Mouse (Mus musculus) heart, postnatal 4 days (tissue): ENCODE measurements around the gene Vsnl1. TPM values are rescaled to one million over a fixed set of nuclear protein-coding genes. Genes with fewer than 3 reads are reported as not detected.

ENCODE experiments used
- DNase-seq: peaks from one replicate; pipeline ENCODE4 v3.0.0; 2021
- total RNA-seq, 2 experiments: library from RNA; stranded (reverse); gene quantifications; 2 replicates each; pipeline ENCODE4 v1.2.3; 2021

The Vsnl1 gene
- total RNA-seq, 2 experiments from 2014 or later, result 3.6 to 5.0 TPM

GRCm38 (mm10) chr12:11379396-11379795 lies 57.0 kb downstream of the Vsnl1 start:
- DNase-seq, result no peak

DNA sequence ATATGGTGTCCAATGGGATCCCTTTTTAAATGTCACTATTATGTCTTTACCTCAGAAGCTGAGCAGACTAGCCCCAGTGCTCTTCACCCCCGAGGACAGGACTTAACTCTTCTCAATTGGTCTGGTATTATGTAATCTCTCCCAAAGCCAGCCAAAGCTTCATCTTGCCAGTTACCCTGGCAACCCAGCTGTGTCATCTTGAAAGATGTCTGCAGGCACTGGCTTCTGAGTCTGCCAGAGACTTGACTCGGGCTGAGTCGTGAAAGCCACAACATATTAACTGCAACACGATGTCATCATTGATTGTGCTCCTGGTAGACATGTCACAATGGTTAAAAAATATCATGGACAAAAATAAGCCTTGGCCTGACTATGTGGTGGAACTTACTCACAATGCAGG lies 66.4 kb downstream of the Vsnl1 start:
- no peak for DNase-seq

- DNase-seq, result no peak
Observed at GRCm38 (mm10) chr12:11367099-11367765, 69.2 kb downstream of the Vsnl1 start.

GRCm38 (mm10) chr12:11364870-11365269 lies 71.5 kb downstream of the Vsnl1 start:
- no peak for DNase-seq

- DNase-seq, result no peak
Observed at GRCm38 (mm10) chr12:11362435-11362834, 74.0 kb downstream of the Vsnl1 start.

- peak; percentile 85 for DNase-seq
Observed at GRCm38 (mm10) chr12:11350895-11351294, 85.5 kb downstream of the Vsnl1 start.

DNA sequence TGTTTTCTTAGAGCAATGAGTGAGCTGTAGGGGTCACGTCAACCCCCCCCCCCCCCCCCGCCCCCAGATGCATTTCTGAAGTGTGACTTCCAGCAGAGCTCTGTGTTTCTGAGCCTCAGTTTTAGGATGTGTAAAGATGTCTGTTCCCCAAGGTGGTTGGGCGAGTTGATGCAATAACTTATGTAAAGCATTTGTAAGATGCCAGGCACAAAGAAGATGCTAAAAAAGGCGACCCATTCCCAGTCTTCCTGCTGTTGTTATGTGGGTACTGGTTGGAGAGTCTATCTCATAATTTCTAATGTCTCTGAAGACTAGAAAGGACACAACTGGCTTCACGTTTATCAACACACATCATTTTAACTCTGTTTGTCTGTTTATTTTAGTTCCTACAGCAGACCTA lies 86.5 kb downstream of the Vsnl1 start:
- no peak for DNase-seq

- no peak for DNase-seq
Observed at GRCm38 (mm10) chr12:11348423-11348822, 88.0 kb downstream of the Vsnl1 start.

DNA sequence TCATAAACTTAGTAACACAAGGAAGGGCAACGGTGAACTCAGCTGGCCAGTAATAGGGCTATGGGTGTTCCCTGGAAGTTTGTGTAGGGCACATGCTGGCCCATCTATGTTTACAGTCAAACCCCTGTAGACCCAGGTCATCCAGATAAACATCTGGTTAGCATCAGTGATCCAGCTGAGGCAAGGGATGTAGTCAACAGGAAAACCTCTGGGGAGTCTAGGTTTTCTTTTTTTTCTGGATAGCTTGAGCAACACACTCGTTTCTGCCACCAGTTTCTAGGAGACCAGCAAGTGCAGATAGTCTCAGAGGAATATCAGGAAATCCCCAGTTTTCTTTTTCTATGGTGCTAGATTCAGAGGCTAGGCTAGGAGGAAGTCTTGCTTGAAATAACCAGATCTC lies 90.5 kb downstream of the Vsnl1 start:
- no peak for DNase-seq

- no peak for DNase-seq
Observed at GRCm38 (mm10) chr12:11342020-11342600, 94.3 kb downstream of the Vsnl1 start.

DNA sequence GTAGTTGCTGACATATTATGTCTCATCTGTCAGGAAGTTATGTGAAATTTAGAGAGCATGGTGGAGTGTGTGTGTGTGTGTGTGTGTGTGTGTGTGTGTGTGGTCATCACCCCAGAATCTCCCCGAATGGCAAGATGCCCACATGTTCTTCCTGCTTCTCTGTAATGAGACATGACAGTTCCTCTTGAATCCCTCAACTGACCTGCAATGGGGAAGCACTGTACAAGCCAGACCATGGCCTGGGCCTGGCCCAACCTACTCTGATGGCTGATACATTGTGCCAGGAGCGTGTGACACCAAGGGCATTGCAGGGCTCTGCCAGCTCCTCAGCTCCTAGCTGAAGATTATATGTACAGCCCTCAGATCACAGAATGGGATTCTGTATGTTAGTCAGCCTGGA lies 98.2 kb downstream of the Vsnl1 start:
- DNase-seq, result no peak

DNA sequence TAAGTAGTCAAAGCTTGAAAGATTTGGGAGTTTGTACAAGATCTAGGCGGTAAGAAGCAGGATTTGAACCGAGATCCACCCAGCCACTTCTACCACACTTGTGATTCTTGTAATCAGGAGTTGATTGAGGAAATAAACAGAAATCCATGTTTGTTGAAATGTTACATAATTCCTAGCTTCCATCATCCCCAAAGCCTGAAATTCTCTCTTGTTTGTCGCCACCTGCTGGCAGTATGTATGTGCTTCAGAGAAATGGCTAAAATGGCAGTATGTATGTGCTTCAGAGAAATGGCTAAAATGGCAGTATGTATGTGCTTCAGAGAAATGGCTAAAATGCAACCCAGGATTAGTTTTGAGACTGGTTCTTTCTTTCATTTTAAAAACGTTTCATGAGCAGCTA lies 99.6 kb downstream of the Vsnl1 start:
- peak; percentile 63 for DNase-seq

DNA sequence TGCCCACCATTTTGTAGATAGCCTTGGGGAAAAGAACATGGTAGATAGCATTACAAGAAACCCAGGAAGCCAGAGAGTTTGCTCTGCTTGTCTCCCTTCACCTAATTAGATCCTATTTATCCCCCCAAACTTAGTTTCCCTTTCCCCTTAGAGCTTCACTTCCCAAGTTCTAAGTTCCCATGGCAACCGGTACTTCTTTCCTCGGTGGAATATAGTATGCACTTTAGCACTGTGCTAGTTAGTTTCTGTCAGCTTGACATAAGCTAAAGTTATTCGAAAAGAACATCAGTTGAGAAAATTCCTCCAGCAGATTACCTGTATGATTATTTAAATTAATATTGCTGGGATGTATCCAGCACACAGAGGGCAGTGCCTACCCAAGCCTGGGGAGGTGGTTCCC lies 109.9 kb downstream of the Vsnl1 start:
- no peak for DNase-seq

- DNase-seq, result no peak
Observed at GRCm38 (mm10) chr12:11324480-11324879, 111.9 kb downstream of the Vsnl1 start.

DNA sequence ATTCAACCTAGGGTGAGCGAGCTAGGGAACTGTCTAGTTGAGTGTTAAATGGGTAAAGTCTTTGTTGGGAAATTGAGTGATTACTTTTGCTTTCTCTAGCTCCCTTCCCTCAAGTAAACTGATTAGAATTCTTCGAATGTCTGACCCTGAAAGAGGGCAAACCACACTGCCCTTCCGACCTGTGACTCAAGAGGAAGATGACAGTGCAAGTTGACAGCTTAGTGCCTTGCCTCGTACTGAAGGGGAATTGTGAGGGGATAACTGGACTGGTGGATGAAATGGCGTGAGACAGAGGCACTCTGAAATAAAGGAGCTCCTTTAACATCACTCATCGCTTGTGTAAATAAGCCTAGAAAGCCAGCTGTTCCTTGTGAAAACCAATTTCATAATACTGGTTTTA lies 118.7 kb downstream of the Vsnl1 start:
- no peak for DNase-seq

DNA sequence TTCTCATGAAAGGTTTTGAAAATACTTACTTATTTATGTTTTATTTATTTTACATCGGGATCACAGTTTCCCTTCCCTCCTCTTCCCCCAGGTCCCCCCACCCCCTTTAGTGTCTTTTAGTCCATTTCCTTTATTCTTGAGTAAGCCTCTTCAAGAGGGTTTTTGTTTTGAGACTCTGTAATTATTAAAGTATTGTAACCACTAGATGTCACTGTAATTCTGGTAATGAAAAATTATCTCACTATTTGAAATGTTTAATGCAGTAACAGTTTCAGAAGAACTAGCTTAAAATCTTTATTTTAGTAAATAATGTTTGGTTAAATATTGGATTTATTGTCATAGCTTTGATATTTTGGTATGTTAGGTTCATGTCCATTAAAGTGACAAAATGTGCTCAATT lies 122.6 kb downstream of the Vsnl1 start:
- no peak for DNase-seq

DNA sequence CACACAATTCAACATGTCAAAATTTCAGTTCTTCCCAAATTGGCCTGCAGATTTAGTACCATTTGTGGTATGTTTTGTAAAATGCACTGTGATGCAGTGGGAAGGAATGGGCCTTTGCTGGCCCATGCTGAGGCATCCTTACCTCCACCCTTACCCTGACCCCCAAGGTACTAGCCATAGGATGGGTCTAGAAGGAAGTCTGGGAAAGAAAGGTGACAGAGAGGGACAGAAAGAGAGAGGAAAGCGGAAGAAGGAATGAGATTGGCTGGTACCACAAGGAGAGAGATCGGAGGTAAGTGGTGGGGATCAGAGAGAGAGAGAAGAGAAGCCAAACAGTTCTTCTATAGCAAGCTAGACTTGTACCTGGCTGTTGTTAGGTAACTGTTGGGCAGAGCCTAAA lies 125.3 kb downstream of the Vsnl1 start:
- no peak for DNase-seq

DNA sequence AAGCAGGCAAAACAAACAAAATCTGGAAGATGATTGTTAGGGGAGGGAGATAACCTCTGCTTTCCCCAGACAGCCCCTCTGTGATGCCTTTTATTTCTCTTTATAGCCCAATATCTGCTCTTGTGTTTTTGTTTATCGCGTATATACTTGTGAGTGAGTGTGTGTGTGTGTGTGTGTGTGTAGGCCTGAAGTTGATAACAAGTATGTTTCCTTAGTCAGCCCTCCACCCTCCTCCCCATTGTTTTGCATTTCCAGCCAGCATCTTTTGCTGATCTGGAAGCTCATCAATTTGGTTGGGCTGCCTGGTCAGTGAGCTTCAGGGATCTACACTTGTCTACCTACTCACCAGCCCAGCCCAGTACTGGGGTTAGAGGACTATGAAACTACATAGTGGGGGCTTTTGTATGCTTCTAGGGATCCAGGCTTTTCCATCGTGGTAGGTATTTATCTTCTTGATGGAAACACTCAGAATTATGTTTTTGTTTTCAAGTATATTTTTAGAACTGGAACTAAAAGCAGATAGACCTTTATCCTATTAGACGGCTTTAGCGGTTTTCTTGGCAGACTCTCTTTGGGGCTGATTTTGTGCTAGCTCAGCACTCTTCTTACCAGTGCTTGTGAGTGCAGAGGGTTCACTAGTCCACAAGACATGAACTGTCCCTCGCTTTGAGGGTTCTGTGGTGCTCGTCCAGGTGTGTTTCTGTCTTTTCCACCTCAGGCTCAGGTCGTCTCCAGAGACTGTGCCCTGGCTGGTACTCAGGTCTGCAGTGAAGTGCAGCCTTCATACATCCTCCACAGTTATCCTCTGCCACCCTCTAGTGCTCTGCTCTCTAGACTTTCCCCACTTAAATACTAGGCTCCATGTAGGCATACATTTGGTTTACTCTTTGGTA lies 129.4 kb downstream of the Vsnl1 start:
- DNase-seq, result no peak

DNA sequence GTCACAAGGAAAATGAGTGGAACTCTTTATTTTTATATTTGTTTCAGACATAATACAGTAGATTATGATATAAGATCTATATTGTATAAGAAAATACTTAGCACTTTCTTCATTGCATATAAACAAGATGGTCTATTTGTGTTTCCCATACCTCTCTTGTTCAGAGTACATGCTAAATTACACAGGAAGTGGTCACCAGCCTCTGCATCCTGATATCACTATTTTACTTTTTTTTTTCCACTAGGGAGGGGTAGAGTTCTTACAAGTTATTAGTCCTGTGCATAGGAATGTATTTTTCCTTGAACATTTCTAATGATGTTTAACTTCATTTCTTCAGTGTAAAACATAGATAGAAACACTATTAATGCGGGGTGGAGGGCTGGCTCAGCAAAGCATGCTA lies 135.6 kb downstream of the Vsnl1 start:
- no peak for DNase-seq

GRCm38 (mm10) chr12:11286382-11286781 lies 150.0 kb downstream of the Vsnl1 start:
- DNase-seq, result no peak

- no peak for DNase-seq
Observed at GRCm38 (mm10) chr12:11281584-11281983, 154.8 kb downstream of the Vsnl1 start.

DNA sequence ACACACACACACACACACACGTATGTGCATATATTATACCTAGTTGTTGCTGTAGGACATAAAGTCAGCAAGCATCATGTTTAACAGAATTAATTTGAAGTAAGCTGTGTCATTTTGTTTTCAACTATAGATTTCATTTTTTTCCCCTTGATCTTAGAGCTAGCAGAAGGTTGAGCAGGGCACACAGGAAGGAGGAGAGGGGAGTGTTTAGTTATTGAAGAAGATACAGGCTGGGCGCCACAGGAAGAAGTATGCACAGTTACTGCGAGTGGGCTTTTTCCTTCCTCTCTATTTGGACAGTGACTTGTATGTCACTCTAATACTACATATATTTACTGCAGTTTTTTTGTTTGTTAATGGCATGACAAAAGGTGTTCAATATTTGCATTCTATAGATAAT lies 156.5 kb downstream of the Vsnl1 start:
- no peak for DNase-seq

DNA sequence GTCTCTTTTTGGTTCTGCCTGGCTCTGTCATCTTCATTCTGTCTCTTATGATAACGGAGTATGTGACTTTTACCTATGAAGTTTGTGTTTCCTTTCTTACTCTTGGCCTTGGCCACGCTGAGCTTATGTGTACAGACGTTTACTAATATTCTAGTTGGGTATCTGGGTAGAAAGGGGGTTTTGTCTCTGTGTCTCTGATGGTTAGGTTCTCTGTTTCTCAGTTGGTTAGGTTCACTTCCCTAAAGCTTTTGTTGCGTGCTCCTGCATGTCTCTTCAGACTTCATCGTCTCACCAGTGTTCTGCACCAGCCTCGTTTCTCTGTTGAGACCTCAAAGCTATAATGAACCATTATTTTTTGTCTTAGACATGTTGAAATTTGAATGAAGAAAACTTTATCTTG lies 159.2 kb downstream of the Vsnl1 start:
- no peak for DNase-seq

DNA sequence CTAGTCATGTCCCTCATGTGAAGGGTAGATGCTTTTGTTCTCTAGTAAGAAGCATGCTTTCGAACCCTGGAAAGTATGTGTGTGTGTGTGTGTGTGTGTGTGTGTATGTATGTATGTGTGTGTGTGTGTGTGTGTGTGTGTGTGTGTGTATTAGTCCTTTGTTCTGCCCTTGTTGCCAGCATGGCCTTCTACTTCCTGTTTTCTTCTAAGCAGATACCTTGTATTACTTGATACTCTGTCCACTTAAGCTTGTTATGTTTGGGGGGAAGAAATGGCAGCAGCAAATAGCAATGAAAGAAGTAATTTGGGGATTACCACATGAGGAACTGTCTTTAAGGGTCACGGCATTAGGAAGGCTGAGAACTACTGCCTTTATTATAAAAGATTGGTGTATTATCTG lies 159.8 kb downstream of the Vsnl1 start:
- no peak for DNase-seq
